Mouse (Mus musculus) forebrain, embryonic 16.5 days (tissue): ENCODE data around the gene Mrpl55. TPM values are rescaled to one million over a fixed set of nuclear protein-coding genes. Genes with fewer than 3 reads are reported as not detected.

Experiments used
- ATAC-seq: fragments of 200-750 bp; cut with Nextera tagmentation; 2 replicates; pipeline ENCODE4 v1.8.0; 2017; ENCODE audit warnings: mild to moderate bottlenecking, moderate library complexity
- H3K27ac ChIP-seq: fragments of 300-500 bp; sonication (generic); 2 replicates; pipeline ENCODE4 v1.5.1; 2014; ENCODE audit warnings: low read length, control low read depth
- H3K27me3 ChIP-seq: fragments of 300-500 bp; sonication (generic); replicated peaks from 2 replicates; pipeline ENCODE4 v1.6.1; 2014; ENCODE audit warnings: low read length; ENCODE audit not compliant: control insufficient read depth, insufficient read depth
- H3K36me3 ChIP-seq: fragments of 300-500 bp; sonication (generic); 2 replicates; pipeline ENCODE4 v1.6.1; 2014; ENCODE audit not compliant: control insufficient read depth, insufficient read depth
- H3K4me1 ChIP-seq: fragments of 300-500 bp; sonication (generic); replicated peaks from 2 replicates; pipeline ENCODE4 v1.6.1; 2014; ENCODE audit warnings: low read length; ENCODE audit not compliant: control insufficient read depth, insufficient read depth
- H3K4me2 ChIP-seq: fragments of 300-500 bp; sonication (generic); 2 replicates; pipeline ENCODE4 v1.6.1; 2014; ENCODE audit warnings: mild to moderate bottlenecking, low read length, control low read depth
- H3K4me3 ChIP-seq: fragments of 300-500 bp; sonication (generic); replicated peaks from 2 replicates; pipeline ENCODE4 v1.5.1; 2014; ENCODE audit warnings: mild to moderate bottlenecking, low read length, control low read depth
- H3K9ac ChIP-seq: fragments of 300-500 bp; sonication (generic); replicated peaks from 2 replicates; pipeline ENCODE4 v1.6.1; 2014; ENCODE audit warnings: low read depth, low read length, control low read depth
- H3K9me3 ChIP-seq: fragments of 300-500 bp; sonication (generic); 2 replicates; pipeline ENCODE4 v1.6.1; 2016; ENCODE audit warnings: low read length; ENCODE audit not compliant: control insufficient read depth
- WGBS: fragments of 180-500 bp; shearing (Covaris S2); extraction: QIAGEN DNeasy Blood & Tissue Kit; methylation state at CpG from one replicate; pipeline ENCODE4 v1.1.7; 2014; 5-methylcytosine and 5-hydroxymethylcytosine counted together
- polyA plus RNA-seq: library from polyadenylated mRNA; unstranded; fragments of >200 nt; fragmentation: Nextera tagmentation; extraction: Ambion mirVana; gene quantifications from 2 replicates; pipeline ENCODE4 v1.2.1, GENCODE M21; 2015

The Mrpl55 gene
- polyA plus RNA-seq, 1 experiment from 2014 or later, result 95.9 TPM

GRCm38 (mm10) chr11:59230144-59230760 is 28.0 kb downstream of the Mrpl55 start:
- Histone ChIP-seq H3K9me3 (no peaks in the 10 kb centered on the region), H3K9ac (no peak overlapping the region), H3K4me1 (peaks cover 25% of the 10 kb centered on the region), H3K27ac (no peak overlapping the region), H3K27me3 (no peaks in the 10 kb centered on the region), H3K36me3 (no peaks in the 10 kb centered on the region), H3K4me2 (no peak overlapping the region), H3K4me3 (no peak overlapping the region)
- WGBS, result 9% methylated on average over 7 of the region's 7 CpGs
- no peak for ATAC-seq

GRCm38 (mm10) chr11:59232797-59233196 is 30.5 kb downstream of the Mrpl55 start:
- 56% methylated on average over 2 of the region's 2 CpGs for WGBS
- no peak overlapping the region for H3K27ac ChIP-seq
- no peaks in the 10 kb centered on the region for H3K9me3 ChIP-seq
- peaks cover 4% of the 10 kb centered on the region; the same call in 1 of the 2 replicates for H3K4me1 ChIP-seq
- no peak overlapping the region for H3K4me2 ChIP-seq
- no peak overlapping the region for H3K9ac ChIP-seq
- no peak overlapping the region for H3K4me3 ChIP-seq
- H3K36me3 ChIP-seq, result no peaks in the 10 kb centered on the region
- ATAC-seq, result no peak
- H3K27me3 ChIP-seq, result no peaks in the 10 kb centered on the region

GRCm38 (mm10) chr11:59238525-59239427 is 36.5 kb downstream of the Mrpl55 start:
- no peak overlapping the region for H3K4me3 ChIP-seq
- no peaks in the 10 kb centered on the region for H3K9me3 ChIP-seq
- 5% methylated on average over 14 of the region's 15 CpGs for WGBS
- no peaks in the 10 kb centered on the region for H3K27me3 ChIP-seq
- ATAC-seq, result peak; percentile 57; the same call in 1 of the 2 replicates
- H3K4me2 ChIP-seq, result no peak overlapping the region
- H3K27ac ChIP-seq, result no peak overlapping the region
- H3K4me1 ChIP-seq, result peaks cover 8% of the 10 kb centered on the region
- H3K36me3 ChIP-seq, result no peaks in the 10 kb centered on the region
- no peak overlapping the region for H3K9ac ChIP-seq

DNA sequence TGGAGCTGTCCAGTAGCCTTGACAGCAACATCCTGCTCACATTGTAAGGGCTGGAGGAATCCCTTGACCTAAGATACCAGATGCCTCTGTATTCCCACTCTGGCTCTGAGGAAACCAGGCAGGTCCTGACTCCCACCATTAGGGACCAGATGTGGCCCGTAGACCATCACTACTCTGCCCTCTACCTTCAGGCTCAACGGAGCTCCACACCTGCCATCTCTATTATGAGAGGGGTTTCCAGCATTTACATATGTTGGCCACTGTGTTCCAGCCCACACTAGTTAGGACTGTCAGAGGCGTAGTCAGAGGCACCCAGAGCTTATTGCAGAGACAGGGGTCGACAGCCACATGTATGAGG is 37.1 kb downstream of the Mrpl55 start:
- Histone ChIP-seq H3K27ac (no peak overlapping the region), H3K4me2 (no peak overlapping the region), H3K36me3 (no peaks in the 10 kb centered on the region), H3K9me3 (no peaks in the 10 kb centered on the region), H3K9ac (no peak overlapping the region), H3K4me3 (no peak overlapping the region), H3K27me3 (no peaks in the 10 kb centered on the region), H3K4me1 (peaks cover 8% of the 10 kb centered on the region)
- no peak; the same call in 1 of the 2 replicates for ATAC-seq
- WGBS, result 52% methylated on average over 4 of the region's 4 CpGs

GRCm38 (mm10) chr11:59239796-59240195 is 37.5 kb downstream of the Mrpl55 start:
- peaks cover 8% of the 10 kb centered on the region for H3K4me1 ChIP-seq
- H3K27ac ChIP-seq, result no peak overlapping the region
- no peaks in the 10 kb centered on the region for H3K27me3 ChIP-seq
- H3K36me3 ChIP-seq, result no peaks in the 10 kb centered on the region
- no peak overlapping the region for H3K4me2 ChIP-seq
- WGBS, result 57% methylated on average over 4 of the region's 4 CpGs
- no peak for ATAC-seq
- no peaks in the 10 kb centered on the region for H3K9me3 ChIP-seq
- no peak overlapping the region for H3K4me3 ChIP-seq
- no peak overlapping the region for H3K9ac ChIP-seq

GRCm38 (mm10) chr11:59241841-59242240 is 39.6 kb downstream of the Mrpl55 start:
- H3K9me3 ChIP-seq, result no peaks in the 10 kb centered on the region
- no peak overlapping the region for H3K4me2 ChIP-seq
- ATAC-seq, result peak; percentile 31; the same call in 1 of the 2 replicates
- H3K27ac ChIP-seq, result no peak overlapping the region
- H3K9ac ChIP-seq, result no peak overlapping the region
- no peaks in the 10 kb centered on the region for H3K27me3 ChIP-seq
- WGBS, result 32% methylated on average over 3 of the region's 3 CpGs
- H3K4me3 ChIP-seq, result no peak overlapping the region
- H3K36me3 ChIP-seq, result no peaks in the 10 kb centered on the region
- H3K4me1 ChIP-seq, result peaks cover 8% of the 10 kb centered on the region

GRCm38 (mm10) chr11:59243856-59244255 is 41.6 kb downstream of the Mrpl55 start:
- Histone ChIP-seq H3K4me3 (no peak overlapping the region), H3K4me2 (no peak overlapping the region), H3K9me3 (no peaks in the 10 kb centered on the region), H3K4me1 (peaks cover 3% of the 10 kb centered on the region), H3K27ac (no peak overlapping the region), H3K9ac (no peak overlapping the region), H3K27me3 (no peaks in the 10 kb centered on the region), H3K36me3 (no peaks in the 10 kb centered on the region)
- ATAC-seq, result no peak
- WGBS, result 53% methylated on average over 6 of the region's 6 CpGs

DNA sequence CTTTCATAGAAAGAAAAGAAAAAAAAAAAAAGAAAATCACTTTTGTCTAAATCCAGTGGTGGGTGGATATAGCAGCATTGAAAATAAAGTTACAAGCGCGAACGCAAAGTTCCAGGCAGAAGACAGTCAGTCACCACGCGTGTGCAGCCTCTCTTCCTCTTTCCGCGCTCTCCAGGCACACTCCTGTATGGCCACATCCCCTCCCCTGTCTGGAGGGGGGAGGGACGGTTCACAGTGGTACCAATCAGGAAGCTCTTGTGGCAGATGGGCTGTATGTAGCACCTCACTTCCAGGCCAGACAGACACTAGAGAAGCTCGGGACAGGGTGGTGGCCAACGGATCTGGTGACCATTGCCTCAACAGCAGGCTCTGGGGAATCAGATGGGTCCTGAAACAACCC is 45.8 kb downstream of the Mrpl55 start:
- 76% methylated on average over 10 of the region's 10 CpGs for WGBS
- no peak for ATAC-seq
- Histone ChIP-seq H3K4me1 (no peaks in the 10 kb centered on the region), H3K9me3 (no peaks in the 10 kb centered on the region), H3K4me2 (no peak overlapping the region), H3K9ac (no peak overlapping the region), H3K4me3 (no peak overlapping the region), H3K27ac (no peak overlapping the region), H3K36me3 (no peaks in the 10 kb centered on the region), H3K27me3 (no peaks in the 10 kb centered on the region)
